Mouse (Mus musculus) regulatory T cell (primary cell): ENCODE data around the gene Serpina5.
"Not testable (repeated sequence)": the region's sequence is repeated elsewhere in the genome, so short reads cannot be mapped to it uniquely, and the experiment has no call there.

Source experiments
- in situ Hi-C: fragments of 300-600 bp; cut with MboI, MseI; formaldehyde crosslinking; loops from one replicate; pipeline ENCODE4 v1.15.1; 2025; ENCODE audit warnings: high pct_unique_total_duplicates

The Serpina5 gene

GRCm38 (mm10) chr12:104100768-104101167 is at the start of gene Serpina5:
Gene Serpina5, plus strand, starts transcription at chr12:104101113.
- in situ Hi-C loops, result no loop called here

- in situ Hi-C loops, result loop anchor here (5.0 kb wide), 1 partner anchor 57 kb away; no protein-coding TSS in a partner anchor
Measured at GRCm38 (mm10) chr12:104053995-104054394, 46.9 kb upstream of the Serpina5 start.

GRCm38 (mm10) chr12:104055755-104056154 is 45.2 kb upstream of the Serpina5 start:
- in situ Hi-C loops, result no loop called here

- in situ Hi-C loops, result no loop called here
Measured at GRCm38 (mm10) chr12:104057050-104057449, 43.9 kb upstream of the Serpina5 start.

GRCm38 (mm10) chr12:104057531-104057930 is 43.4 kb upstream of the Serpina5 start:
- in situ Hi-C loops, result no loop called here

GRCm38 (mm10) chr12:104060126-104060525 is 40.8 kb upstream of the Serpina5 start:
- in situ Hi-C loops, result no loop called here

GRCm38 (mm10) chr12:104061862-104062261 is 39.1 kb upstream of the Serpina5 start:
- in situ Hi-C loops, result no loop called here

- in situ Hi-C loops, result no loop called here
Measured at GRCm38 (mm10) chr12:104064532-104064931, 36.4 kb upstream of the Serpina5 start.

GRCm38 (mm10) chr12:104064996-104065395 is 35.9 kb upstream of the Serpina5 start:
- in situ Hi-C loops, result loop anchor here (5.0 kb wide), 1 partner anchor 357 kb away; no protein-coding TSS in a partner anchor

- in situ Hi-C loops, result loop anchor here (5.0 kb wide), 1 partner anchor 356 kb away; no protein-coding TSS in a partner anchor
Measured at GRCm38 (mm10) chr12:104066241-104066640, 34.7 kb upstream of the Serpina5 start.

- in situ Hi-C loops, result loop anchor here (5.0 kb wide), 1 partner anchor 355 kb away; no protein-coding TSS in a partner anchor
Measured at GRCm38 (mm10) chr12:104067549-104067948, 33.4 kb upstream of the Serpina5 start.

- in situ Hi-C loops, result loop anchor here (5.0 kb wide), 1 partner anchor 353 kb away; no protein-coding TSS in a partner anchor
Measured at GRCm38 (mm10) chr12:104069620-104070019, 31.3 kb upstream of the Serpina5 start.

GRCm38 (mm10) chr12:104071708-104072107 is 29.2 kb upstream of the Serpina5 start:
- in situ Hi-C loops, result no loop called here

GRCm38 (mm10) chr12:104072286-104072685 is 28.6 kb upstream of the Serpina5 start:
- in situ Hi-C loops, result no loop called here

- in situ Hi-C loops, result no loop called here
Measured at GRCm38 (mm10) chr12:104090119-104090518, 10.8 kb upstream of the Serpina5 start.

GRCm38 (mm10) chr12:104091303-104091702 is 9.6 kb upstream of the Serpina5 start:
- in situ Hi-C loops, result no loop called here

GRCm38 (mm10) chr12:104105847-104106246 is 4.9 kb downstream of the Serpina5 start:
- in situ Hi-C loops, result no loop called here

GRCm38 (mm10) chr12:104106919-104107318 is 6.0 kb downstream of the Serpina5 start:
- in situ Hi-C loops, result no loop called here

GRCm38 (mm10) chr12:104108507-104108906 is 7.6 kb downstream of the Serpina5 start:
- in situ Hi-C loops, result no loop called here

GRCm38 (mm10) chr12:104112333-104112732 is 11.4 kb downstream of the Serpina5 start, which contains the start of gene Serpina3a:
Gene Serpina3a, plus strand, starts transcription at chr12:104112724.
- in situ Hi-C loops, result not testable (repeated sequence)

- in situ Hi-C loops, result no loop called here
Measured at GRCm38 (mm10) chr12:104114921-104115579, 14.1 kb downstream of the Serpina5 start.

GRCm38 (mm10) chr12:104123097-104123496 is 22.2 kb downstream of the Serpina5 start:
- in situ Hi-C loops, result no loop called here

- in situ Hi-C loops, result no loop called here
Measured at GRCm38 (mm10) chr12:104123996-104124395, 23.1 kb downstream of the Serpina5 start.
